Mouse (Mus musculus): ENCODE measurements around the gene Slc39a5. TPM values are rescaled to one million over a fixed set of nuclear protein-coding genes. Genes with fewer than 3 reads are reported as not detected.

The Slc39a5 gene
- polyA plus RNA-seq, 1 experiment from 2014 or later, result 0.11 TPM

DNA sequence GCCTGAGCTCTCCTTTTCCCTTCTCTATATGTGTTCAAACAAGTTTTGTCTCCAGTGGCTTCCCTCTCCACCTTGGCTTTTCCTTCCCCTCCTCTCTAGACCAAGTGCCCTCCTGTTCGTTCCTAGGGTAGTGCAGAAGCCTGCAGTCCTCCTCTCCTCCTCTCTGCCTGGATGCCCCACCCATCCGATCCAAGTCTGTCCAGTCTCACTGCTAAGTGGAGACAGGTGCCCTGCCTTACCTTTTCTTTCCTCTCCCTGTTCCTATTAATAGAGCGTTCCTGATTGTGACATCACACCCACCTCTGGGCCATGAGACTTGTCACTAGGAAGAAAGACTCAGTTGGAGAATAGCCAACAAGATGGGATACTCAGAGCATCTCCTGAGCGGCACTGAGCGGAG lies 13.8 kb upstream of the Slc39a5 start:
- 88% methylated on average over 5 of the region's 5 CpGs for WGBS
- Histone ChIP-seq H3K4me2 (ENCODE audit: low read depth, low read length) (no peak overlapping the region), H3K4me3 (ENCODE audit: low read depth, low read length) (no peak overlapping the region), H3K9me3 (ENCODE audit: control insufficient read depth, low read length) (no peaks in the 10 kb centered on the region), H3K27me3 (replicated peaks; ENCODE audit: control insufficient read depth, insufficient read depth, low read length) (no peaks in the 10 kb centered on the region), H3K9ac (ENCODE audit: low read depth, low read length) (no peak overlapping the region), H3K36me3 (ENCODE audit: control insufficient read depth, insufficient read depth, low read length) (peaks cover 51% of the 10 kb centered on the region), H3K4me1 (ENCODE audit: control insufficient read depth, insufficient read depth, low read length) (peaks cover 17% of the 10 kb centered on the region), H3K27ac (replicated peaks; ENCODE audit: low read depth, low read length) (no peak overlapping the region)
- ATAC-seq (ENCODE audit: low read depth), result no peak
- DNase-seq (ENCODE audit: low spot score), result no peak

GRCm38 (mm10) chr10:128413076-128413475 lies 12.0 kb upstream of the Slc39a5 start:
- no peak for ATAC-seq (ENCODE audit: low read depth)
- H3K4me2 ChIP-seq (ENCODE audit: low read depth, low read length), result peak overlapping the region; percentile 88
- WGBS, result 46% methylated on average over 1 of the region's 1 CpGs
- H3K4me3 ChIP-seq (ENCODE audit: low read depth, low read length), result peak overlapping the region; percentile 78; the same call in 1 of the 2 replicates
- H3K4me1 ChIP-seq (ENCODE audit: control insufficient read depth, insufficient read depth, low read length), result peaks cover 24% of the 10 kb centered on the region
- peaks cover 35% of the 10 kb centered on the region for H3K36me3 ChIP-seq (ENCODE audit: control insufficient read depth, insufficient read depth, low read length)
- no peaks in the 10 kb centered on the region for H3K27me3 ChIP-seq (replicated peaks; ENCODE audit: control insufficient read depth, insufficient read depth, low read length)
- no peak for DNase-seq (ENCODE audit: low spot score)
- H3K9me3 ChIP-seq (ENCODE audit: control insufficient read depth, low read length), result no peaks in the 10 kb centered on the region
- 0 out of 2 replicates have a peak overlapping the region, but pooled peaks have one; percentile 77 for H3K9ac ChIP-seq (ENCODE audit: low read depth, low read length)
- no peak overlapping the region for H3K27ac ChIP-seq (replicated peaks; ENCODE audit: low read depth, low read length)

GRCm38 (mm10) chr10:128412558-128412957 lies 11.5 kb upstream of the Slc39a5 start:
- Histone ChIP-seq H3K4me1 (ENCODE audit: control insufficient read depth, insufficient read depth, low read length) (peaks cover 24% of the 10 kb centered on the region), H3K27me3 (replicated peaks; ENCODE audit: control insufficient read depth, insufficient read depth, low read length) (no peaks in the 10 kb centered on the region), H3K9ac (ENCODE audit: low read depth, low read length) (peak overlapping the region; percentile 77), H3K36me3 (ENCODE audit: control insufficient read depth, insufficient read depth, low read length) (peaks cover 30% of the 10 kb centered on the region), H3K27ac (replicated peaks; ENCODE audit: low read depth, low read length) (peak overlapping the region; percentile 95), H3K4me3 (ENCODE audit: low read depth, low read length) (peak overlapping the region; percentile 78), H3K4me2 (ENCODE audit: low read depth, low read length) (peak overlapping the region; percentile 88), H3K9me3 (ENCODE audit: control insufficient read depth, low read length) (no peaks in the 10 kb centered on the region)
- 61% methylated on average over 1 of the region's 1 CpGs for WGBS
- ATAC-seq (ENCODE audit: low read depth) (no peak), DNase-seq (ENCODE audit: low spot score) (no peak)

GRCm38 (mm10) chr10:128412055-128412381 lies 11.0 kb upstream of the Slc39a5 start:
- WGBS, result 0% methylated on average over 14 of the region's 14 CpGs
- H3K36me3 ChIP-seq (ENCODE audit: control insufficient read depth, insufficient read depth, low read length), result peaks cover 25% of the 10 kb centered on the region
- DNase-seq (ENCODE audit: low spot score), result peak; percentile 60

DNA sequence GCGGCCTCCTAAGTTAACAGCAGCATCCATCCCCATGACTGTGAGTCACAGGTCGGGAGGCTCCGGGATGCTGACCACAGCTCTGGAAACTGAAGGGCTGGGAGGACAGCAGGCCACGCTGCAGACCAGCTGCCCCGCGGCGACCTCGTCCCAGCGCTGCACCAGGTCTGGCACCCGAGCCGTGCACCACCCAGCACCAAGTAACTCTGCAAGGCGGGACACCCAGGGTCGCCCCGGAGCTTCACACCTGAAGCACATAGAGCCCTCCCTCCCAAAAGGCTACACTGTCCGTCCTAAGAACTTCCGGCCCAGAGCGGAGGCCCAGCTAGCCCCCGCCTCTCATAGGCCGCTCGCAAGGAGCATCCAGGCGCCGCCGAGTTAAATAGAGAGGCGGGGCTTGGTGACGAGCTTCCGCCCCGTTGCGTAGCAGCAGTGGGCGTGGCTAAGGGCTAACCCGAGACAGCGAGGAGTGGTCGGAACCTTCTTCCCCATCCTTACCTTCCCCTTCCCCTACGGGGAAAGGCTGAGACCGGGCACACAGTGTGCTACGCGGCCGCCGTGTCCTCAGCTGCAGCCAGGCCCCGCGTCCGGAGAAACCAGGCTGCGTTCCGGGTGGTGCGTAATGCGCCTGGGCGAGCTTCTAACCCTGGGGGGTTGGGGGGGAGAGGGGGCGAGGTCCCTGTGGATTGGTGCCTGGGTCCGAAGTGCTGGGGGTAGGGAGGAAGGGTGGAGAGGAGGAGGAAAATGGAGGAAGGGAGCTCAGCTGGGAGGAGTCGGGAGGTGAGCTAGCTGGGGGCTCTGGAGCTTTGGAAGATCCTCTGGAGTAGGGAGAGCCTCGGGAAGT lies 10.4 kb upstream of the Slc39a5 start, which contains the start of the genes Nabp2 and Rnf41:
Gene Nabp2, minus strand, starts transcription at position 282 of the 844 bp plus-strand sequence.
Gene Rnf41, plus strand, starts transcription at position 447 of the 844 bp plus-strand sequence.
- Histone ChIP-seq H3K9me3 (ENCODE audit: control insufficient read depth, low read length) (no peaks in the 10 kb centered on the region), H3K4me2 (ENCODE audit: low read depth, low read length) (peak within 1 kb of the TSS; percentile 88), H3K27me3 (replicated peaks; ENCODE audit: control insufficient read depth, insufficient read depth, low read length) (no peaks in the 10 kb centered on the region), H3K4me1 (ENCODE audit: control insufficient read depth, insufficient read depth, low read length) (peaks cover 24% of the 10 kb centered on the region), H3K27ac (replicated peaks; ENCODE audit: low read depth, low read length) (peak within 1 kb of the TSS; percentile 95), H3K4me3 (ENCODE audit: low read depth, low read length) (peak within 1 kb of the TSS; percentile 78), H3K9ac (ENCODE audit: low read depth, low read length) (peak within 1 kb of the TSS; percentile 77), H3K36me3 (ENCODE audit: control insufficient read depth, insufficient read depth, low read length) (peaks cover 21% of the 10 kb centered on the region)
- WGBS, result 2% methylated on average over 28 of the region's 50 CpGs
- ATAC-seq (ENCODE audit: low read depth), result peak; percentile 90
- DNase-seq (ENCODE audit: low spot score), result peak; percentile 99

More at GRCm38 (mm10) chr10:128412055-128412381, 11.0 kb upstream of the Slc39a5 start:
- Histone ChIP-seq H3K9ac (ENCODE audit: low read depth, low read length) (peak overlapping the region; percentile 77), H3K27me3 (replicated peaks; ENCODE audit: control insufficient read depth, insufficient read depth, low read length) (no peaks in the 10 kb centered on the region), H3K4me1 (ENCODE audit: control insufficient read depth, insufficient read depth, low read length) (peaks cover 24% of the 10 kb centered on the region), H3K9me3 (ENCODE audit: control insufficient read depth, low read length) (no peaks in the 10 kb centered on the region), H3K4me2 (ENCODE audit: low read depth, low read length) (peak overlapping the region; percentile 88), H3K4me3 (ENCODE audit: low read depth, low read length) (peak overlapping the region; percentile 78), H3K27ac (replicated peaks; ENCODE audit: low read depth, low read length) (peak overlapping the region; percentile 95)
- ATAC-seq (ENCODE audit: low read depth), result no peak

DNA sequence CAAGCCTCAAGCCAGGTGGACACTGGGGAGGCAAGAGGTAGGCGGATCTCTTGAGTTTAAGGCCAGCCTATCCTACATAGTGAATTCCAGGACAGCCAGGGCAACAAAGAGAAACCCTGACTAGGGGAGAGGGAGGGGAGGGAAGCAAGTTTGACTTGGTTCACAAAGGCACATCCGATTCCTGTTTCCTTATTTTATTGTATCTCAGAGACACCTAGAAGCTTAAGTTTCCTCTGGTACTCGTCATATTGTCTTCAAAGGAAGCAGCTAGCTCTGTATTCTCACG lies 9.5 kb upstream of the Slc39a5 start:
- no peak for DNase-seq (ENCODE audit: low spot score)
- Histone ChIP-seq H3K36me3 (ENCODE audit: control insufficient read depth, insufficient read depth, low read length) (peaks cover 21% of the 10 kb centered on the region), H3K9me3 (ENCODE audit: control insufficient read depth, low read length) (no peaks in the 10 kb centered on the region), H3K4me3 (ENCODE audit: low read depth, low read length) (peak overlapping the region; percentile 78), H3K4me1 (ENCODE audit: control insufficient read depth, insufficient read depth, low read length) (peaks cover 24% of the 10 kb centered on the region), H3K27ac (replicated peaks; ENCODE audit: low read depth, low read length) (peak overlapping the region; percentile 86), H3K27me3 (replicated peaks; ENCODE audit: control insufficient read depth, insufficient read depth, low read length) (no peaks in the 10 kb centered on the region), H3K9ac (ENCODE audit: low read depth, low read length) (peak overlapping the region; percentile 77), H3K4me2 (ENCODE audit: low read depth, low read length) (peak overlapping the region; percentile 88)
- ATAC-seq (ENCODE audit: low read depth), result no peak
- 17% methylated on average over 4 of the region's 4 CpGs for WGBS

- Histone ChIP-seq H3K9me3 (ENCODE audit: control insufficient read depth, low read length) (no peaks in the 10 kb centered on the region), H3K4me3 (ENCODE audit: low read depth, low read length) (peak overlapping the region; percentile 78), H3K4me2 (ENCODE audit: low read depth, low read length) (peak overlapping the region; percentile 90), H3K9ac (ENCODE audit: low read depth, low read length) (peak overlapping the region; percentile 78), H3K27me3 (replicated peaks; ENCODE audit: control insufficient read depth, insufficient read depth, low read length) (no peaks in the 10 kb centered on the region), H3K4me1 (ENCODE audit: control insufficient read depth, insufficient read depth, low read length) (peaks cover 24% of the 10 kb centered on the region), H3K36me3 (ENCODE audit: control insufficient read depth, insufficient read depth, low read length) (peaks cover 17% of the 10 kb centered on the region), H3K27ac (replicated peaks; ENCODE audit: low read depth, low read length) (peak overlapping the region; percentile 86)
- DNase-seq (ENCODE audit: low spot score) (peak; percentile 99), ATAC-seq (ENCODE audit: low read depth) (peak; percentile 91)
- 6% methylated on average over 33 of the region's 36 CpGs for WGBS
These were observed 8.9 kb upstream of the Slc39a5 start for GRCm38 (mm10) chr10:128409692-128410559.

DNA sequence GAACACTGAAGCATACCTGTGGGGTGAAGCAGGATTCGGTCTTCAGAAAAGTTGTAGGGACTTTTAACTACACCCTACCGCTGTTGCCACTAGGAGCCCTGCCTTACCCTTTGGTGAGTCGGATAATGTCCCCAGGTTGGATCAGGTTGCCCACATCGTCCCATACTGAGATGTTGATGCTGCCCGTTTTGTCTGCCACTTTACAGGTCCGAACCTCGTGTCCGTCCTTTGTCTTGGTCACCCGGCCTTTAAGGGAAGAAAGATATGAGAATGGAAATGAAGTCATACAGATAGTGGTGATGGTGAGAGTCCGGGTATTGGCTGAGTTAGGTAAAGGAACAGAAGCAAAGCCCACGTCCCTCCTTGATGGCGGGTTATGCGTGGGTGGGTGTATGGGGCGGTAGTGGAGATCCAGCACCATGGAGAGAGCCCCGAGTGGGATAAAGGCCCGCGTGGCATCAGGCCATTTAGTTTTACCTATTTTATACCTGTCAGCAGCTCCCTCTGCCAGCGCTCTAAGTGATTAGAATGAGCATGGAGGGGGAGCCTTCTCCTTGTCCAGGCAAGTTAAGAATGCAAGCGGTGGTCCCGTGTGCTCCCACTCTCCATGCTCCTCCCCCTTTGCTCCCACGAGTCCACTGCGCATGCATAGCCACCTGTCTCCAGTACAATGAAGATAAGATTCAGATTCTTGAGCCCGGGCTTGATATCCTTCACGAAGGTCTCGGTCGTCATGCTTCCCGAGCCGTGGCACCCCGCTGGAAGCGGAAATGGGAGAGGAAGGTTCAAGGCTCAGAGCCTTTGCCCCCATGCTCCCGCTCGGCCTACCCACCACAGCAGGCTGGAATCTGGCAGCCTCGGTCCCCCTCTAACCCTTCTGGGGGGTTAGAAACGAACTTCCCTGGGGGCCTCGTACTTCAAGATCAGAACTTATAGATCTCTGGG lies 7.8 kb upstream of the Slc39a5 start:
- WGBS, result 20% methylated on average over 35 of the region's 35 CpGs
- DNase-seq (ENCODE audit: low spot score) (peak; percentile 58), ATAC-seq (ENCODE audit: low read depth) (no peak)
- peaks cover 12% of the 10 kb centered on the region for H3K36me3 ChIP-seq (ENCODE audit: control insufficient read depth, insufficient read depth, low read length)
- H3K9ac ChIP-seq (ENCODE audit: low read depth, low read length), result peak overlapping the region; percentile 78
- H3K27me3 ChIP-seq (replicated peaks; ENCODE audit: control insufficient read depth, insufficient read depth, low read length), result no peaks in the 10 kb centered on the region
- H3K4me1 ChIP-seq (ENCODE audit: control insufficient read depth, insufficient read depth, low read length), result peaks cover 24% of the 10 kb centered on the region
- peak overlapping the region; percentile 86 for H3K27ac ChIP-seq (replicated peaks; ENCODE audit: low read depth, low read length)
- H3K4me2 ChIP-seq (ENCODE audit: low read depth, low read length), result peak overlapping the region; percentile 90
- peak overlapping the region; percentile 78 for H3K4me3 ChIP-seq (ENCODE audit: low read depth, low read length)
- no peaks in the 10 kb centered on the region for H3K9me3 ChIP-seq (ENCODE audit: control insufficient read depth, low read length)

All from embryonic facial prominence, embryonic 14.5 days (tissue).